Mouse (Mus musculus) spleen, postnatal 36 days (tissue): ENCODE data around the gene Tut4.

Experiments used
- DNase-seq, 2 experiments: peaks; one replicate each; pipeline ENCODE4 v3.0.0; 2022; ENCODE audit warnings: low spot score in 2 of 2, mixed read lengths in 1 of 2

The Tut4 gene

GRCm38 (mm10) chr4:108503023-108503422 is 43.8 kb downstream of the Tut4 start:
- no peak for DNase-seq

- no peak for DNase-seq
These were observed 80.5 kb downstream of the Tut4 start for GRCm38 (mm10) chr4:108539701-108540100.

GRCm38 (mm10) chr4:108565026-108565425 is 105.8 kb downstream of the Tut4 start:
- DNase-seq = no peak

- DNase-seq = no peak
These were observed 113.4 kb downstream of the Tut4 start for GRCm38 (mm10) chr4:108572644-108573043.

- DNase-seq = peak; percentile 94 to 97
These were observed 119.9 kb downstream of the Tut4 start, which contains the start of the genes Prpf38a and Orc1 for GRCm38 (mm10) chr4:108578840-108579742. Gene Prpf38a (minus strand): TSS chr4:108579336. Gene Orc1 (plus strand): TSS chr4:108579423.

GRCm38 (mm10) chr4:108579743-108580411 is 120.7 kb downstream of the Tut4 start:
- DNase-seq = no peak

GRCm38 (mm10) chr4:108593376-108593775 is 134.2 kb downstream of the Tut4 start:
- no peak for DNase-seq

- no peak for DNase-seq
These were observed 136.6 kb downstream of the Tut4 start for GRCm38 (mm10) chr4:108595785-108596184.

GRCm38 (mm10) chr4:108598306-108598705 is 139.1 kb downstream of the Tut4 start:
- DNase-seq = peak in 1 of 2 experiments; percentile 11

GRCm38 (mm10) chr4:108601870-108602269 is 142.6 kb downstream of the Tut4 start:
- DNase-seq = no peak

- no peak for DNase-seq
These were observed 149.4 kb downstream of the Tut4 start for GRCm38 (mm10) chr4:108608651-108609050.
